Mouse (Mus musculus) stomach, embryonic 16.5 days (tissue): Measurements from ENCODE around the gene Anxa6. TPM values are rescaled to one million over a fixed set of nuclear protein-coding genes. Genes with fewer than 3 reads are reported as not detected.

Experiments used
- ATAC-seq: fragments of 200-750 bp; cut with Nextera tagmentation; 2 replicates; pipeline ENCODE4 v1.8.0; 2017; ENCODE audit warnings: moderate number of reproducible peaks, moderate TSS enrichment; ENCODE audit not compliant: insufficient read depth, low FRiP score
- H3K27ac ChIP-seq: fragments of 300-500 bp; sonication (generic); 2 replicates; pipeline ENCODE4 v1.5.1; 2014; ENCODE audit warnings: low read length
- H3K27me3 ChIP-seq: fragments of 300-500 bp; sonication (generic); 2 replicates; pipeline ENCODE4 v1.6.1; 2014; ENCODE audit warnings: low read length, control low read depth, mixed read lengths; ENCODE audit not compliant: control insufficient read depth, insufficient read depth
- H3K36me3 ChIP-seq: fragments of 300-500 bp; sonication (generic); 2 replicates; pipeline ENCODE4 v1.6.1; 2014; ENCODE audit warnings: low read length; ENCODE audit not compliant: control insufficient read depth, insufficient read depth
- H3K4me1 ChIP-seq: fragments of 300-500 bp; sonication (generic); 2 replicates; pipeline ENCODE4 v1.6.1; 2014; ENCODE audit warnings: low read length, control low read depth, mixed read lengths; ENCODE audit not compliant: control insufficient read depth, insufficient read depth
- H3K4me2 ChIP-seq: fragments of 300-500 bp; sonication (generic); 2 replicates; pipeline ENCODE4 v1.6.1; 2014; ENCODE audit warnings: low read depth, low read length, mixed read lengths
- H3K4me3 ChIP-seq: fragments of 300-500 bp; sonication (generic); replicated peaks from 2 replicates; pipeline ENCODE4 v1.5.1; 2014; ENCODE audit warnings: mild to moderate bottlenecking, low read length
- H3K9ac ChIP-seq: fragments of 300-500 bp; sonication (generic); 2 replicates; pipeline ENCODE4 v1.6.1; 2014; ENCODE audit warnings: low read length
- H3K9me3 ChIP-seq: fragments of 300-500 bp; sonication (generic); replicated peaks from 2 replicates; pipeline ENCODE4 v1.6.1; 2016; ENCODE audit warnings: low read length, control low read depth; ENCODE audit not compliant: control insufficient read depth
- WGBS: fragments of 180-500 bp; shearing (Covaris S2); extraction: QIAGEN DNeasy Blood & Tissue Kit; methylation state at CpG from one replicate; pipeline ENCODE4 v1.1.7; 2014; 5-methylcytosine and 5-hydroxymethylcytosine counted together
- polyA plus RNA-seq: library from polyadenylated mRNA; unstranded; fragments of >200 nt; fragmentation: Nextera tagmentation; extraction: Ambion mirVana; gene quantifications from 2 replicates; pipeline ENCODE4 v1.2.1, GENCODE M21; 2015

Gene Anxa6
- 364 and 365 TPM in 2 replicates for polyA plus RNA-seq

DNA sequence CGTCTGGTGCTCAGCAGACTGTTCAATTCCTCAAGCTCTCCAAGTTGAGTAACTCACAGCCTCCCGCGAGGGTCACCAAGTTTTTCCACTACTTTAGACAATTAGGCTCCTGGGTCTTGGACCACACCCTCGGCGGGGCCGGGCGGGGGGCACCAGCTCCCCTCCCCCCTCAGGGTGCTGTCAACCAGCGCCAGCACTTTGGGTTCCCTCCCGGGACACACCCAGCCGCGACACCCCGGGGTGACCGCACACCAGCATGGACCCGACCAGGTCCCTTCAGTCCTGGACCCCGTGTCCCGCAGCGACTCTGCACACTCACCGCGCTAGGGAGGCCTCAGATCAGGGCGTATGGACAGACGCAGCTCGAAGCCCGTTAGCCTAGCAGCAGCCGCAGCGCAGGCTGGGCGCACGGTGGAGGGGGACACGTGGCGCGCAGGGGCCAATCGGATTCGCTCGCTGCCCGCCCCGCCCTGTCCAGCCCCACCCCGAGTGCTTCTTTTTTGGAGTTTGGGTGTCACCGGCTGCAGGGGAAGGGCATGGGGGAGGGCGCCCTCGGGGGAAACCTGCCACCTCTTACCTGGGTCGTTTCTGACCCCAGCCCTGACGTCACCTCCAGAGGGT is at the start of gene Anxa6:
Anxa6 (minus strand) TSS at position 406 of the 621 bp plus-strand sequence.
- no peaks in the 10 kb centered on the region for H3K9me3 ChIP-seq
- H3K4me1 ChIP-seq = peaks cover 30% of the 10 kb centered on the region
- H3K4me2 ChIP-seq = peak within 1 kb of the TSS; percentile 75
- peak; percentile 93 for ATAC-seq
- no peaks in the 10 kb centered on the region for H3K27me3 ChIP-seq
- under 1% methylated on average over 41 of the region's 41 CpGs for WGBS
- no peaks in the 10 kb centered on the region for H3K36me3 ChIP-seq
- H3K9ac ChIP-seq = peak within 1 kb of the TSS; percentile 89
- H3K27ac ChIP-seq = peak within 1 kb of the TSS; percentile 98
- H3K4me3 ChIP-seq = peak within 1 kb of the TSS; percentile 85

DNA sequence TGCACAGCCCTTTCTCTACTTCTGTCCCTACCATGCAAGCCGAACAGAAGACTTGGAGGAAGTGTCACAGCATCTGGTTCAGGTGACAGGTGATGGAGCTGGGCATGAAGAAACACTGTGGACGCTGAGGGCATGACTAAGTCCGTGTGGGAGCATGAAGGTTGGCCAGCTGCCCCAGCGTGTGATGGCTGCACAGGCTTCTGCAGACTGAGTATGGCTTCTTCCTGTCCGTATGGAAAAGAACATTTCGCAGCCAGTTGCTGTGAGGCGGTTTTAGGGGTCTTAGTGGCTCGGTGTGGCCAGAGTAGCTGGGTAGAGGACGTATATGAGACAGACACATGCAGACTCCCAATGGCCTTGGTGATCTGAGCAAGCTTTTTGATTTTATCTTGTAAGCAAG is 48.0 kb upstream of the Anxa6 start:
- no peaks in the 10 kb centered on the region for H3K4me1 ChIP-seq
- no peak overlapping the region for H3K4me2 ChIP-seq
- H3K36me3 ChIP-seq = no peaks in the 10 kb centered on the region
- 90% methylated on average over 9 of the region's 9 CpGs for WGBS
- no peak overlapping the region for H3K4me3 ChIP-seq
- no peak overlapping the region for H3K27ac ChIP-seq
- H3K9ac ChIP-seq = no peak overlapping the region
- H3K9me3 ChIP-seq = no peaks in the 10 kb centered on the region
- no peaks in the 10 kb centered on the region for H3K27me3 ChIP-seq
- ATAC-seq = no peak

- WGBS = 89% methylated on average over 4 of the region's 4 CpGs
These were observed 45.9 kb upstream of the Anxa6 start for GRCm38 (mm10) chr11:55079180-55079579.

GRCm38 (mm10) chr11:55078502-55078901 is 45.3 kb upstream of the Anxa6 start:
- Histone ChIP-seq H3K9me3 (no peaks in the 10 kb centered on the region), H3K9ac (no peak overlapping the region), H3K27me3 (no peaks in the 10 kb centered on the region), H3K36me3 (no peaks in the 10 kb centered on the region), H3K27ac (no peak overlapping the region), H3K4me2 (0 out of 2 replicates have a peak overlapping the region, but pooled peaks have one; percentile 96), H3K4me3 (no peak overlapping the region), H3K4me1 (no peaks in the 10 kb centered on the region)
- ATAC-seq = no peak
- WGBS = 62% methylated on average over 3 of the region's 3 CpGs

More at GRCm38 (mm10) chr11:55079180-55079579, 45.9 kb upstream of the Anxa6 start:
- H3K4me3 ChIP-seq = no peak overlapping the region
- H3K9me3 ChIP-seq = no peaks in the 10 kb centered on the region
- H3K27ac ChIP-seq = no peak overlapping the region
- no peak for ATAC-seq
- no peaks in the 10 kb centered on the region for H3K36me3 ChIP-seq
- H3K4me1 ChIP-seq = no peaks in the 10 kb centered on the region
- H3K4me2 ChIP-seq = no peak overlapping the region
- no peak overlapping the region for H3K9ac ChIP-seq
- H3K27me3 ChIP-seq = no peaks in the 10 kb centered on the region

DNA sequence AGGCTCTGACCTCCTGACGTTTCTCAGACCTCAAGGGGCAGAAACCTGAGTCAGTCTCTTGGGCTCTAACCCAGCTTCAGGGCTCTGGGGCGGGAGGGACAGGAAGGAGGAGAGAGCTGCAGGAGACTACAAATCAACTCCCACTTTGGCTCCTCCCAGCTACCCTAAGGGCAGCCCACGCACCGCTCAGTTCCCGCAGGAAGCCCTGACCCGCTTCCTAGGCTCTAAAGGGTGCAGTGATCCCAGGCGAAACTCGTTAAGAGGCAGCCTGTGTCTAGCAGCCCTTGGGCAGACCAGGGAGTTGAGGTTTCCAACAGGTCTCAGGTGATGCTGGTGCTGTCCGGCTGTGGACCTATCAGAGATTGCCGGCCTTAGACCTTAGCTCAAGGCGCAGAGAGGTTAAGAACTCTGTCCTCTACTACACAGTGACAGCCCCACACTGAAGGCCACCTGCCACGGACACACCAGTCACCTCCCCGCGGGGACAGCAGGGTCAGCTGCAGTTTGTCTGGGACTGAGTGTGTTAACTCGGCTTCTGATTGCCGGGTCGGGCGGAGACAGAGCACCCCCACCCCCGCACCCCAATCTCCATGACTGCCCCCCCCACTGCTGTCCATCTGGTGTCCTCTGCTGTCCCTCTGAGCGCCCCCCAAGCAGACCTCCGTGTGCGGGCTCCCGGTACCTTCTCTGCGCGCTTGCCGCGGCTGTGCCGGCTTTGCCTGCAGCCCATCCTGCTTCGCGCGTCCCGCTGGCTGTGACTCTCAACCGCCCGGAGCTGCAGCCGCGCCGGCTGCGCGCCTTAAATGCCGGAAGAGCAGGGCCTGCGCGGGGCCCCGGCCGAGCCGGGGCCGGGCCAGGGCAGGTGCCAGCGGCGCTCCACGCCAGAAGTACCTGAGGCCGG is 44.3 kb upstream of the Anxa6 start, which contains the start of gene Ccdc69:
Ccdc69 (minus strand) TSS at position 801 of the 901 bp plus-strand sequence.
- peak within 1 kb of the TSS; percentile 54 for H3K4me3 ChIP-seq
- no peaks in the 10 kb centered on the region for H3K27me3 ChIP-seq
- peak within 1 kb of the TSS; percentile 96 for H3K4me2 ChIP-seq
- peak within 1 kb of the TSS; percentile 70 for H3K9ac ChIP-seq
- peak within 1 kb of the TSS; percentile 21; the same call in 1 of the 2 replicates for H3K27ac ChIP-seq
- peak; percentile 73 for ATAC-seq
- under 1% methylated on average over 50 of the region's 50 CpGs for WGBS
- no peaks in the 10 kb centered on the region for H3K4me1 ChIP-seq
- H3K36me3 ChIP-seq = no peaks in the 10 kb centered on the region
- H3K9me3 ChIP-seq = no peaks in the 10 kb centered on the region

DNA sequence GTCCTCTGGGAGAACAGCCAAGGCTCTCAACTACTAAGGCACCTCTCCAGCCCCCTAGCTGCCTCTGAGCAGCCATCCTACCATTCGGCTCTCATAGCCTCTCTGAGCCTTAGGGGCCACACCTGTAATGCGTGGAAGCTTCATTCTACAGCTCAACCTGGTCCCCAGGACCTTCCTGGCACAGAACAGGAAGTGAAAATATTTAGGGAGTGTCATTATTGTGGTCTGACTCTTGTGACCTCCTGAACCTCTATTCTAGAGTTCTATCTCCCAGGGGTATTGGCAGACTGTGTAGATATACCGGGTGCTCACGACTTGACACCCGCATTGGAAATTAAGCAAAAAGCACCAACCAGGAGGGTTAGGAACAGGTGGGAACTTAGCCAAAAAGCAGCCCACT is 43.0 kb upstream of the Anxa6 start:
- Histone ChIP-seq H3K9ac (no peak overlapping the region), H3K4me1 (no peaks in the 10 kb centered on the region), H3K4me2 (no peak overlapping the region), H3K36me3 (no peaks in the 10 kb centered on the region), H3K9me3 (no peaks in the 10 kb centered on the region), H3K27me3 (no peaks in the 10 kb centered on the region), H3K27ac (no peak overlapping the region), H3K4me3 (no peak overlapping the region)
- no peak for ATAC-seq
- WGBS = 88% methylated on average over 5 of the region's 5 CpGs

- H3K27me3 ChIP-seq = no peaks in the 10 kb centered on the region
- no peak overlapping the region for H3K4me3 ChIP-seq
- H3K4me2 ChIP-seq = no peak overlapping the region
- H3K36me3 ChIP-seq = no peaks in the 10 kb centered on the region
- H3K27ac ChIP-seq = no peak overlapping the region
- no peaks in the 10 kb centered on the region for H3K9me3 ChIP-seq
- no peak for ATAC-seq
- H3K4me1 ChIP-seq = no peaks in the 10 kb centered on the region
- H3K9ac ChIP-seq = no peak overlapping the region
- WGBS = 43% methylated on average over 2 of the region's 2 CpGs
These were observed 42.4 kb upstream of the Anxa6 start for GRCm38 (mm10) chr11:55075602-55076001.

- no peak overlapping the region for H3K27ac ChIP-seq
- no peak for ATAC-seq
- no peaks in the 10 kb centered on the region for H3K27me3 ChIP-seq
- H3K4me3 ChIP-seq = no peak overlapping the region
- no peaks in the 10 kb centered on the region for H3K36me3 ChIP-seq
- H3K4me2 ChIP-seq = 0 out of 2 replicates have a peak overlapping the region, but pooled peaks have one; percentile 16
- no peak overlapping the region for H3K9ac ChIP-seq
- H3K4me1 ChIP-seq = no peaks in the 10 kb centered on the region
- WGBS = 63% methylated on average over 10 of the region's 10 CpGs
- no peaks in the 10 kb centered on the region for H3K9me3 ChIP-seq
These were observed 39.9 kb upstream of the Anxa6 start for GRCm38 (mm10) chr11:55073191-55073590.

GRCm38 (mm10) chr11:55072467-55072866 is 39.2 kb upstream of the Anxa6 start:
- Histone ChIP-seq H3K27me3 (no peaks in the 10 kb centered on the region), H3K4me1 (no peaks in the 10 kb centered on the region), H3K4me2 (no peak overlapping the region), H3K36me3 (no peaks in the 10 kb centered on the region), H3K4me3 (no peak overlapping the region), H3K27ac (no peak overlapping the region), H3K9ac (no peak overlapping the region), H3K9me3 (no peaks in the 10 kb centered on the region)
- no peak for ATAC-seq
- 79% methylated on average over 8 of the region's 8 CpGs for WGBS
